Mouse (Mus musculus) liver, embryonic 14.5 days (tissue): ENCODE data around the gene Hacl1. TPM values are rescaled to one million over a fixed set of nuclear protein-coding genes. Genes with fewer than 3 reads are reported as not detected.

Experiments
- ATAC-seq: fragments of 200-750 bp; cut with Nextera tagmentation; 2 replicates; pipeline ENCODE4 v1.8.0; 2017; ENCODE audit warnings: moderate number of reproducible peaks, mild to moderate bottlenecking, moderate library complexity; ENCODE audit not compliant: insufficient read depth
- DNase-seq, 3 experiments: peaks; one replicate each; pipeline ENCODE4 v3.0.0-alpha.2; 2012 to 2013; ENCODE audit warnings: low read depth in 3 of 3, low spot score in 3 of 3
- H3K27ac ChIP-seq: fragments of 300-500 bp; sonication (generic); 2 replicates; pipeline ENCODE4 v1.5.1; 2014; ENCODE audit warnings: moderate library complexity, mild to moderate bottlenecking, control low read depth, inconsistent platforms
- H3K27me3 ChIP-seq: fragments of 300-500 bp; sonication (generic); 2 replicates; pipeline ENCODE4 v1.6.1; 2014; ENCODE audit warnings: mild to moderate bottlenecking, low read length, moderate library complexity; ENCODE audit not compliant: control insufficient read depth, insufficient read depth
- H3K36me3 ChIP-seq: fragments of 300-500 bp; sonication (generic); replicated peaks from 2 replicates; pipeline ENCODE4 v1.6.1; 2014; ENCODE audit warnings: low read depth; ENCODE audit not compliant: control insufficient read depth, insufficient read depth
- H3K4me1 ChIP-seq, 2 experiments: fragments of 200-500 bp in 1 of 2; fragments of 300-500 bp in 1 of 2; sonication (generic) in 1 of 2; replicated peaks; 2 replicates each; pipeline ENCODE4 v1.6.1; 2012 to 2014; ENCODE audit warnings: antibody characterized with exemption in 1 of 2, inconsistent platforms in 1 of 2, low read length in 1 of 2; ENCODE audit not compliant: control insufficient read depth in 2 of 2, insufficient read depth in 2 of 2
- H3K4me2 ChIP-seq: fragments of 300-500 bp; sonication (generic); 2 replicates; pipeline ENCODE4 v1.6.1; 2014; ENCODE audit warnings: low read depth, mild to moderate bottlenecking, control low read depth, moderate library complexity
- H3K4me3 ChIP-seq, 2 experiments: fragments of 200-500 bp in 1 of 2; fragments of 300-500 bp in 1 of 2; sonication (generic) in 1 of 2; 2 replicates each; pipeline ENCODE4 v1.5.1; 2012 to 2014; ENCODE audit warnings: low read depth in 2 of 2, low read length in 2 of 2, mild to moderate bottlenecking in 2 of 2, control low read depth in 1 of 2, inconsistent platforms in 1 of 2, moderate library complexity in 1 of 2; ENCODE audit not compliant: insufficient read depth in 1 of 2
- H3K9ac ChIP-seq: fragments of 300-500 bp; sonication (generic); replicated peaks from 2 replicates; pipeline ENCODE4 v1.6.1; 2014; ENCODE audit warnings: mild to moderate bottlenecking, control low read depth, moderate library complexity
- H3K9me3 ChIP-seq: fragments of 300-500 bp; sonication (generic); 2 replicates; pipeline ENCODE4 v1.6.1; 2016; ENCODE audit warnings: low read length, mixed read lengths; ENCODE audit not compliant: control insufficient read depth
- CTCF ChIP-seq: IDR thresholded peaks from 2 replicates; pipeline ENCODE4 v1.5.1; 2016; ENCODE audit warnings: antibody characterized with exemption, low read depth, control low read depth
- EP300 ChIP-seq: IDR thresholded peaks from 2 replicates; pipeline ENCODE4 v1.6.1; 2016; ENCODE audit warnings: antibody characterized with exemption, low read depth
- WGBS: fragments of 180-500 bp; shearing (Covaris S2); extraction: QIAGEN DNeasy Blood & Tissue Kit; methylation state at CpG from one replicate; pipeline ENCODE4 v1.1.7; 2014; ENCODE audit not compliant: insufficient replicate concordance; 5-methylcytosine and 5-hydroxymethylcytosine counted together
- polyA plus RNA-seq, 2 experiments: library from polyadenylated mRNA; depleted of rRNA in 1 of 2; stranded (reverse) in 1 of 2; unstranded in 1 of 2; fragments of >200 nt; fragmentation: Nextera tagmentation in 1 of 2; extraction: Ambion mirVana in 1 of 2; gene quantifications; 2 replicates each; pipeline versions ENCODE4 v1.2.1 to v1.2.3; 2012 to 2014

Hacl1 gene
- polyA plus RNA-seq, 2 experiments, result 7.4 to 13.3 TPM

GRCm38 (mm10) chr14:31572561-31573175 is 68.4 kb downstream of the Hacl1 start:
- no peak for ATAC-seq
- H3K27ac ChIP-seq, result no peak overlapping the region
- H3K4me2 ChIP-seq, result no peak overlapping the region
- H3K4me1 ChIP-seq, result peaks cover 11 to 23% of the 10 kb centered on the region in 2 experiments
- H3K27me3 ChIP-seq, result no peaks in the 10 kb centered on the region
- no peak overlapping the region for H3K9ac ChIP-seq
- no peak for DNase-seq
- H3K36me3 ChIP-seq, result no peaks in the 10 kb centered on the region
- H3K4me3 ChIP-seq, result no peak overlapping the region
- 58% methylated on average over 9 of the region's 9 CpGs for whole genome bisulfite sequencing
- TF ChIP-seq CTCF (no peak), EP300 (no peak)
- no peaks in the 10 kb centered on the region for H3K9me3 ChIP-seq

DNA sequence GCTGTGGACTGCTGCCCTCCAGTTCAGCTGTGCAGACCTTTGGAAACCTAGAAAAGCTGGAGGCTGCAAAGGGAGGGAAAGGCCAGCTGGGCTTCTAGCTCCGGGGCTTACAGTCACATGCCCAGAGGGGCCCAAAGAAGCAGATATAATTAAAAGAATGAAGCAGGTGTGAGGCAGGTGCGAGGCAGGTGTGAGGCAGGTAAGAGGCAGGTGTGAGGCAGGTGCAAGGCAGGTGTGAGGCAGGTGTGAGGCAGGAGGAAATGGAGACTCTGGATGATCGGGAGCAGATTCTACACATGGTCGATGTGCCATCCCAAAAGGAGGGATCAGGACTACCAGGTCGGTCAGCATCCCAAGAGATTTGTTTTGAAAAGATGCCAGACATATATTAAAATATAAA is 69.7 kb downstream of the Hacl1 start:
- Histone ChIP-seq H3K4me3 (no peak overlapping the region), H3K4me2 (no peak overlapping the region), H3K9me3 (no peaks in the 10 kb centered on the region), H3K9ac (no peak overlapping the region), H3K27me3 (no peaks in the 10 kb centered on the region), H3K27ac (no peak overlapping the region), H3K36me3 (no peaks in the 10 kb centered on the region), H3K4me1 (peaks cover 11 to 23% of the 10 kb centered on the region in 2 experiments)
- TF ChIP-seq EP300 (no peak), CTCF (no peak)
- DNase-seq, result no peak
- 74% methylated on average over 5 of the region's 5 CpGs for WGBS
- ATAC-seq, result no peak

GRCm38 (mm10) chr14:31570131-31570951 is 70.7 kb downstream of the Hacl1 start:
- Histone ChIP-seq H3K9ac (no peak overlapping the region), H3K27ac (no peak overlapping the region), H3K36me3 (no peaks in the 10 kb centered on the region), H3K9me3 (no peaks in the 10 kb centered on the region), H3K4me1 (peaks cover 11 to 25% of the 10 kb centered on the region in 2 experiments), H3K4me3 (no peak overlapping the region), H3K4me2 (no peak overlapping the region), H3K27me3 (no peaks in the 10 kb centered on the region)
- DNase-seq, result peak; percentile 34 to 62 (median 43)
- ATAC-seq, result peak; percentile 75
- TF ChIP-seq EP300 (peak; percentile 64), CTCF (no peak)
- WGBS, result 7% methylated on average over 6 of the region's 6 CpGs

DNA sequence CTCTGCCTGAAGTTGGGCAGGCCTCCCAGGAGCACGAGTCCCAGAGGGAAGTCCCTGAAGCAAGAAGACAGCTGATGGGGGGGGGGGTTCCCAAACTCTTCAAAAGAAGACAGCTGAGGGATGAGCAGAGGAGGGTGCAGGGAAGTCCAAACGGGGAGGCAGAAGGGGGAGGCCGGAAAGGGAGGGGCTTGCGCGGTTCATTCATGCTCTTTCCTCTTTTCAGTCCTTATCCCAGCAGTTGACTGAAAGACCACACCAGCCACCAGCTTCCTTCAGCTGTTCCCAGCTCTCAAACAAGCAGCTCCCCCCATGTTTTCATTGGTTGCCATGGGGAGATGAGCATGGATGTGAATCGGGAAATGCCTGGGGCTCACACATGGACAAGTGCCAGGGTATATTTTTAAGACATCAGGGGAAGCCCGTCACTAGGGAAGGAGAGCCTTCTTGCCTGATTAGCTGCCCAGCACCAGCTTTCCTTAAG is 71.9 kb downstream of the Hacl1 start:
- no peak overlapping the region for H3K9ac ChIP-seq
- H3K4me1 ChIP-seq, result peaks cover 11 to 30% of the 10 kb centered on the region in 2 experiments
- WGBS, result 16% methylated on average over 7 of the region's 7 CpGs
- no peak overlapping the region; the same call in 1 of the 2 replicates for H3K27ac ChIP-seq
- H3K9me3 ChIP-seq, result no peaks in the 10 kb centered on the region
- no peaks in the 10 kb centered on the region for H3K36me3 ChIP-seq
- no peaks in the 10 kb centered on the region for H3K27me3 ChIP-seq
- no peak for ATAC-seq
- TF ChIP-seq EP300 (no peak), CTCF (no peak)
- no peak overlapping the region for H3K4me3 ChIP-seq
- DNase-seq, result peak in 1 of 3 experiments; percentile 14
- no peak overlapping the region for H3K4me2 ChIP-seq

DNA sequence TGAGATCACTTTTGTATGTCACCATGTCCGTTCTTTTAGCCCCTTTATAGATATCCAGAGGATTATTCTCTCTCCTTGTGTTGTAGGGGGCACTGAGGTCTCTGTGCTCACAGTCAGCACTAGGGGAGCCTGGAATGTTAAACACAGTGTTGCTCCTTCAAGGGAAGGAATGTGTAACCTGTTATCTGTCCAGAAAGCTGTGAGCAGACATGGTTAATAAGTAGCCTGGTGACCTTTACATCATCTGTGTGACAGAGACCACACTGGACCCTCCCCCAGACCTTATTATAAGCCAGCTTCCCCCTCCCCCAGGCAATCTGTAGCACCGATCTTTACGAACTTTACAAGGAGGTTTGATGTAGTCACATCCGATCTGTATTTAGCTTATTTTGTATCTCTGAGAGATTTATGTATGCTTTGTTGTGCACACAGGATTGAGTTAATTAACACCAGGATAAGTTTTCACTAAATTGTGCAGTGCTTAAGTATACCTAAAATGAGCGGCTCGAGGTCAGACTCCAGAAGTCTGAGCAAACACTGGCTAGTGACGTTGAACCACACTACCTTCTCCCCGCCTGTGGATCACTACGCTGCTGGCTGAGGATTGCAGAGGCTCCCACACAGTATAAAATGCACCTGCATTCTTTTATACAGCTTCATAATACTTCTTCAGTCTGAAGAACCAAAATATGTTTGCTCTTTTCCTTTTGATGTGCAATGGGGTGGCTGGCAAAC is 75.4 kb downstream of the Hacl1 start:
- WGBS, result 64% methylated on average over 9 of the region's 9 CpGs
- Histone ChIP-seq H3K9ac (no peak overlapping the region), H3K27me3 (no peaks in the 10 kb centered on the region), H3K9me3 (no peaks in the 10 kb centered on the region), H3K4me1 (peaks cover 8 to 27% of the 10 kb centered on the region in 2 experiments), H3K27ac (no peak overlapping the region), H3K4me3 (no peak overlapping the region), H3K36me3 (no peaks in the 10 kb centered on the region), H3K4me2 (no peak overlapping the region)
- ATAC-seq (0 out of 2 replicates have a peak, but pooled peaks have one; percentile 21), DNase-seq (no peak)
- TF ChIP-seq CTCF (no peak), EP300 (no peak)
